Mouse (Mus musculus): Measurements from ENCODE around the gene Rfpl4. TPM values are rescaled to one million over a fixed set of nuclear protein-coding genes. Genes with fewer than 3 reads are reported as not detected.

Rfpl4 gene
- polyA plus RNA-seq (2014; fragmentation: Illumina TruSeq; extraction: RNeasy Lipid Tissue Mini Kit (QIAGEN cat#74804); ENCODE audit: low read depth, low replicate concordance) = not detected

GRCm38 (mm10) chr7:5116850-5117249, at the start of gene Rfpl4:
Gene Rfpl4 (minus strand): TSS chr7:5116950.

DNA sequence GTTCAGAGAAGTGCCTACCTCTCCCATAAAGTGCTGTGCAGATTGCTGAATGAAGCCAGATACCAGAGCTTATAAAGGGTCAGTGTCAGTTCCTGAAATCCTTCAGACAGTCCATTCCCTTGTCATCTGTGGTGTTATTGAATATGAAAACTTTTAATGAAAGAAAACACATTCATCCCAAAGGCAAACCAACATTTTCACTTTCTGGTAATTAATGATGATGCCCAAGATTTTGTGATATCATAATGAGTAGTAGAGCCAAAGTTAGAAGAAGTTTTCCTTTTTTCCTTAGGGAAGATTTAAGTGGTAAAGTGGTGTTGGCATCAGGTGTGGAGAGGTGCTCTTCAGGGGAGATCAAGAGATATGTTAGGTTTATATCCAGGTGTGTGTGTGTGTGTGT, 32.8 kb upstream of the Rfpl4 start, which contains the start of gene Vmn1r55:
Gene Vmn1r55, minus strand, starts transcription at position 101 of the 400 bp plus-strand sequence.

GRCm38 (mm10) chr7:5125549-5126406, 9.0 kb upstream of the Rfpl4 start, which contains the start of gene Rasl2-9:
Gene Rasl2-9 (minus strand): TSS chr7:5125950.

GRCm38 (mm10) chr7:5080010-5080751, 36.6 kb downstream of the Rfpl4 start, which contains the start of gene Epn1:
Gene Epn1 (plus strand): TSS chr7:5080235.

DNA sequence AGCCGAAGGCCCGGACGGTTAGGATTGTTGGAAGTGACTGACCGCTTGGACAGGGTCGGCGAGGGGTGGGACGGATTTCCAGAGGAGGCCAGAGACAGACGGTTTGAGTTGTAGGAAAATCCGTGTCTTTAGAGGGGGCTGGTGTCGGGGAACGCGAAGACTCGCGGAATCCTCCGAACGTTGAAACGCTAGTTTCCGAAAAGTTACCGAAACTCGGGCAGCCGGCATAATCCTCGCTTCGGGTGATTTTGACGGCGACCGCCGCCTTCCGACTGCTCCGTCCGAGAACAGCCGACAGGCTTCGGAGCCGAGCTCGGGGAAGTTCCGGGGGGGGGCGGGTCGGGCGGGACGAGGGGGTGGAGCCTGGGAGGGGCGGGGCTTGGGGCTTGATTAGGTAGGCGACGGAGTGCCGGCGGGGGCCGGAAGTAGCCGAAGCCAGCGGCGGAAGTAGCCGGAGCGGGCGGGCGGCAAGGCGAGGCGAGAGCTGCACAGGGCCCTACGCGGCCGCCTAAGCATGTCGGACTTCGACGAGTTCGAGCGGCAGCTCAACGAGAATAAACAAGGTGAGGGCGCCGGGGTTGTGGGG, 54.9 kb downstream of the Rfpl4 start, which contains the start of gene U2af2:
Gene U2af2, plus strand, starts transcription at position 370 of the 586 bp plus-strand sequence.

Other genes starting within 250 kb of the Rfpl4 start
- gene Isoc2b, start 246.7 kb downstream of the Rfpl4 start, polyA plus RNA-seq (2014; fragmentation: Illumina TruSeq; extraction: RNeasy Lipid Tissue Mini Kit (QIAGEN cat#74804); ENCODE audit: low read depth, low replicate concordance) = 13.4 TPM
- gene Isoc2a, start 239.8 kb downstream of the Rfpl4 start, polyA plus RNA-seq (2014; fragmentation: Illumina TruSeq; extraction: RNeasy Lipid Tissue Mini Kit (QIAGEN cat#74804); ENCODE audit: low read depth, low replicate concordance) = 45.8 TPM
- not detected for gene Gm36210, start 210.4 kb downstream of the Rfpl4 start, polyA plus RNA-seq (2014; fragmentation: Illumina TruSeq; extraction: RNeasy Lipid Tissue Mini Kit (QIAGEN cat#74804); ENCODE audit: low read depth, low replicate concordance)
- gene Zfp628, start 201.7 kb downstream of the Rfpl4 start, polyA plus RNA-seq (2014; fragmentation: Illumina TruSeq; extraction: RNeasy Lipid Tissue Mini Kit (QIAGEN cat#74804); ENCODE audit: low read depth, low replicate concordance) = 4.9 TPM
- gene Nat14, start 194.9 kb downstream of the Rfpl4 start, polyA plus RNA-seq (2014; fragmentation: Illumina TruSeq; extraction: RNeasy Lipid Tissue Mini Kit (QIAGEN cat#74804); ENCODE audit: low read depth, low replicate concordance) = 4.8 TPM
- gene Ssc5d, start 191.2 kb downstream of the Rfpl4 start, polyA plus RNA-seq (2014; fragmentation: Illumina TruSeq; extraction: RNeasy Lipid Tissue Mini Kit (QIAGEN cat#74804); ENCODE audit: low read depth, low replicate concordance) = 4.7 TPM
- 56.6 TPM for gene Sbk2, start 152.5 kb downstream of the Rfpl4 start, polyA plus RNA-seq (2014; fragmentation: Illumina TruSeq; extraction: RNeasy Lipid Tissue Mini Kit (QIAGEN cat#74804); ENCODE audit: low read depth, low replicate concordance)
- gene Sbk3, start 145.8 kb downstream of the Rfpl4 start, polyA plus RNA-seq (2014; fragmentation: Illumina TruSeq; extraction: RNeasy Lipid Tissue Mini Kit (QIAGEN cat#74804); ENCODE audit: low read depth, low replicate concordance) = 60.8 TPM
- gene Zfp579, start 120.8 kb downstream of the Rfpl4 start, polyA plus RNA-seq (2014; fragmentation: Illumina TruSeq; extraction: RNeasy Lipid Tissue Mini Kit (QIAGEN cat#74804); ENCODE audit: low read depth, low replicate concordance) = 25.1 TPM
- gene Zfp524, start 102.5 kb downstream of the Rfpl4 start, polyA plus RNA-seq (2014; fragmentation: Illumina TruSeq; extraction: RNeasy Lipid Tissue Mini Kit (QIAGEN cat#74804); ENCODE audit: low read depth, low replicate concordance) = 14.0 TPM
- gene Fiz1, start 102.3 kb downstream of the Rfpl4 start, polyA plus RNA-seq (2014; fragmentation: Illumina TruSeq; extraction: RNeasy Lipid Tissue Mini Kit (QIAGEN cat#74804); ENCODE audit: low read depth, low replicate concordance) = 17.3 TPM
- gene Gm44973, start 101.5 kb downstream of the Rfpl4 start, polyA plus RNA-seq (2014; fragmentation: Illumina TruSeq; extraction: RNeasy Lipid Tissue Mini Kit (QIAGEN cat#74804); ENCODE audit: low read depth, low replicate concordance) = not detected
- 11.4 TPM for gene Zfp865, start 96.6 kb downstream of the Rfpl4 start, polyA plus RNA-seq (2014; fragmentation: Illumina TruSeq; extraction: RNeasy Lipid Tissue Mini Kit (QIAGEN cat#74804); ENCODE audit: low read depth, low replicate concordance)
- gene Ccdc106, start 96.4 kb downstream of the Rfpl4 start, polyA plus RNA-seq (2014; fragmentation: Illumina TruSeq; extraction: RNeasy Lipid Tissue Mini Kit (QIAGEN cat#74804); ENCODE audit: low read depth, low replicate concordance) = not detected
- not detected for gene 4632433K11Rik, start 82.8 kb downstream of the Rfpl4 start, polyA plus RNA-seq (2014; fragmentation: Illumina TruSeq; extraction: RNeasy Lipid Tissue Mini Kit (QIAGEN cat#74804); ENCODE audit: low read depth, low replicate concordance)
- gene Zfp784, start 78.5 kb downstream of the Rfpl4 start, polyA plus RNA-seq (2014; fragmentation: Illumina TruSeq; extraction: RNeasy Lipid Tissue Mini Kit (QIAGEN cat#74804); ENCODE audit: low read depth, low replicate concordance) = 8.3 TPM
- gene Zfp580, start 65.4 kb downstream of the Rfpl4 start, polyA plus RNA-seq (2014; fragmentation: Illumina TruSeq; extraction: RNeasy Lipid Tissue Mini Kit (QIAGEN cat#74804); ENCODE audit: low read depth, low replicate concordance) = 3.2 TPM
- gene U2af2, start 54.8 kb downstream of the Rfpl4 start, polyA plus RNA-seq (2014; fragmentation: Illumina TruSeq; extraction: RNeasy Lipid Tissue Mini Kit (QIAGEN cat#74804); ENCODE audit: low read depth, low replicate concordance) = 85.2 TPM
- gene Epn1, start 36.7 kb downstream of the Rfpl4 start, polyA plus RNA-seq (2014; fragmentation: Illumina TruSeq; extraction: RNeasy Lipid Tissue Mini Kit (QIAGEN cat#74804); ENCODE audit: low read depth, low replicate concordance) = 140 TPM
- gene Rasl2-9, start 9.0 kb upstream of the Rfpl4 start, polyA plus RNA-seq (2014; fragmentation: Illumina TruSeq; extraction: RNeasy Lipid Tissue Mini Kit (QIAGEN cat#74804); ENCODE audit: low read depth, low replicate concordance) = 7.9 TPM
- not detected for gene Vmn1r55, start 32.7 kb upstream of the Rfpl4 start, polyA plus RNA-seq (2014; fragmentation: Illumina TruSeq; extraction: RNeasy Lipid Tissue Mini Kit (QIAGEN cat#74804); ENCODE audit: low read depth, low replicate concordance)
- not detected for gene Vmn1r56, start 79.8 kb upstream of the Rfpl4 start, polyA plus RNA-seq (2014; fragmentation: Illumina TruSeq; extraction: RNeasy Lipid Tissue Mini Kit (QIAGEN cat#74804); ENCODE audit: low read depth, low replicate concordance)
- gene Vmn1r57, start 101.5 kb upstream of the Rfpl4 start, polyA plus RNA-seq (2014; fragmentation: Illumina TruSeq; extraction: RNeasy Lipid Tissue Mini Kit (QIAGEN cat#74804); ENCODE audit: low read depth, low replicate concordance) = not detected
- gene Gm5065, start 233.6 kb upstream of the Rfpl4 start, polyA plus RNA-seq (2014; fragmentation: Illumina TruSeq; extraction: RNeasy Lipid Tissue Mini Kit (QIAGEN cat#74804); ENCODE audit: low read depth, low replicate concordance) = not detected
- gene Nlrp2, start 234.1 kb upstream of the Rfpl4 start, polyA plus RNA-seq (2014; fragmentation: Illumina TruSeq; extraction: RNeasy Lipid Tissue Mini Kit (QIAGEN cat#74804); ENCODE audit: low read depth, low replicate concordance) = not detected

Measured in heart, adult 10 weeks (tissue).